Mouse (Mus musculus) intestine, embryonic 14.5 days (tissue): ENCODE measurements around the gene Apbb1ip. TPM values are rescaled to one million over a fixed set of nuclear protein-coding genes. Genes with fewer than 3 reads are reported as not detected.

Experiments
- ATAC-seq: fragments of 200-750 bp; cut with Nextera tagmentation; replicated peaks from 2 replicates; pipeline ENCODE4 v1.8.0; 2017; ENCODE audit warnings: low read depth, moderate number of reproducible peaks, moderate TSS enrichment, moderate library complexity; ENCODE audit not compliant: low FRiP score, low TSS enrichment
- DNase-seq: peaks from one replicate; pipeline ENCODE4 v3.0.0-alpha.2; 2018; ENCODE audit warnings: low spot score
- H3K27ac ChIP-seq: fragments of 300-500 bp; sonication (generic); 2 replicates; pipeline ENCODE4 v1.5.1; 2014; ENCODE audit warnings: low read depth, mild to moderate bottlenecking, control low read depth
- H3K27me3 ChIP-seq: fragments of 300-500 bp; sonication (generic); replicated peaks from 2 replicates; pipeline ENCODE4 v1.6.1; 2014; ENCODE audit warnings: low read length, control low read depth; ENCODE audit not compliant: control insufficient read depth, insufficient read depth
- H3K36me3 ChIP-seq: fragments of 300-500 bp; sonication (generic); 2 replicates; pipeline ENCODE4 v1.6.1; 2014; ENCODE audit warnings: low read length, control low read depth; ENCODE audit not compliant: control insufficient read depth, insufficient read depth
- H3K4me1 ChIP-seq: fragments of 300-500 bp; sonication (generic); replicated peaks from 2 replicates; pipeline ENCODE4 v1.6.1; 2014; ENCODE audit warnings: low read length, control low read depth, mixed read lengths; ENCODE audit not compliant: control insufficient read depth, insufficient read depth
- H3K4me2 ChIP-seq: fragments of 300-500 bp; sonication (generic); 2 replicates; pipeline ENCODE4 v1.6.1; 2014; ENCODE audit warnings: low read length
- H3K4me3 ChIP-seq: fragments of 300-500 bp; sonication (generic); 2 replicates; pipeline ENCODE4 v1.5.1; 2014; ENCODE audit warnings: low read depth, low read length, control low read depth, mixed read lengths
- H3K9ac ChIP-seq: fragments of 300-500 bp; sonication (generic); 2 replicates; pipeline ENCODE4 v1.6.1; 2014; ENCODE audit warnings: mild to moderate bottlenecking, low read length
- H3K9me3 ChIP-seq: fragments of 300-500 bp; sonication (generic); 2 replicates; pipeline ENCODE4 v1.6.1; 2016; ENCODE audit warnings: low read length, control low read depth; ENCODE audit not compliant: control insufficient read depth
- WGBS: fragments of 180-500 bp; shearing (Covaris S2); extraction: QIAGEN DNeasy Blood & Tissue Kit; methylation state at CpG from one replicate; pipeline ENCODE4 v1.1.7; 2014; 5-methylcytosine and 5-hydroxymethylcytosine counted together
- polyA plus RNA-seq: library from polyadenylated mRNA; unstranded; fragments of >200 nt; fragmentation: Nextera tagmentation; extraction: Ambion mirVana; gene quantifications from 2 replicates; pipeline ENCODE4 v1.2.1, GENCODE M21; 2014

Gene Apbb1ip
- polyA plus RNA-seq, 1 experiment from 2014 or later: 1.9 TPM

GRCm38 (mm10) chr2:22895282-22896273 is 121.7 kb downstream of the Apbb1ip start, which contains the start of gene Pdss1:
Gene Pdss1 (plus strand): TSS chr2:22895522.
- no peaks in the 10 kb centered on the region for H3K4me1 ChIP-seq
- DNase-seq (peak; percentile 96), ATAC-seq (peak; percentile 98)
- no peaks in the 10 kb centered on the region for H3K36me3 ChIP-seq
- WGBS: under 1% methylated on average over 81 of the region's 81 CpGs
- H3K9ac ChIP-seq: peak within 1 kb of the TSS; percentile 64
- H3K27me3 ChIP-seq: no peaks in the 10 kb centered on the region
- H3K9me3 ChIP-seq: no peaks in the 10 kb centered on the region
- H3K4me2 ChIP-seq: peak within 1 kb of the TSS; percentile 75
- H3K4me3 ChIP-seq: peak within 1 kb of the TSS; percentile 94
- peak within 1 kb of the TSS; percentile 70 for H3K27ac ChIP-seq

DNA sequence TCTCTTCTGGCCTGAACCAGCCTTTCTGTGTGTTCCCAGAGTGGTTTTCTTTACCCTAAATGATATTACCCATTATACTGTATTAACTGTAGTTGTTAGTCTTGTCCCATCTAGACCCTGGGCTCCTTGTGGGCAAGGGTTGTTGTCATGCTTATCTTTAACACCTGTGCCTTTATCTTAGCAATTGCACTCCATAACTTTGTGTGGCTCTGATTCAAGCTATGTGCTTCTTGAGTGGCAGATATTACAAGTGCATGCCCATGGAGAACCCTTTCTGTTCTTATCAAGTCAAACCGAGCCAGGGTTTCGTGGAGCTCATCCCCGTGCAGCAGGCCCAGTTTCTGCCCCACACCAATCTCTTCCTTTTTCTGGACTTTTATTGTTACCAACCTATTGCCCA is 130.1 kb downstream of the Apbb1ip start:
- ATAC-seq (no peak), DNase-seq (no peak)
- no peaks in the 10 kb centered on the region for H3K4me1 ChIP-seq
- WGBS: 95% methylated on average over 3 of the region's 3 CpGs
- no peak overlapping the region for H3K27ac ChIP-seq
- no peaks in the 10 kb centered on the region for H3K27me3 ChIP-seq
- peaks cover 50% of the 10 kb centered on the region for H3K36me3 ChIP-seq
- H3K4me2 ChIP-seq: no peak overlapping the region
- no peaks in the 10 kb centered on the region for H3K9me3 ChIP-seq
- no peak overlapping the region for H3K4me3 ChIP-seq
- no peak overlapping the region for H3K9ac ChIP-seq

- 81% methylated on average over 3 of the region's 3 CpGs for WGBS
- Histone ChIP-seq H3K9ac (no peak overlapping the region), H3K4me2 (no peak overlapping the region), H3K9me3 (no peaks in the 10 kb centered on the region), H3K36me3 (peaks cover 46% of the 10 kb centered on the region), H3K4me1 (no peaks in the 10 kb centered on the region), H3K27ac (no peak overlapping the region), H3K27me3 (no peaks in the 10 kb centered on the region), H3K4me3 (no peak overlapping the region)
- no peak for ATAC-seq
- DNase-seq: no peak
Measured at GRCm38 (mm10) chr2:22914421-22914820, 140.5 kb downstream of the Apbb1ip start.

GRCm38 (mm10) chr2:22918651-22919050 is 144.8 kb downstream of the Apbb1ip start:
- Histone ChIP-seq H3K9ac (no peak overlapping the region), H3K27me3 (no peaks in the 10 kb centered on the region), H3K4me2 (no peak overlapping the region), H3K27ac (no peak overlapping the region), H3K9me3 (no peaks in the 10 kb centered on the region), H3K36me3 (peaks cover 38% of the 10 kb centered on the region), H3K4me3 (no peak overlapping the region), H3K4me1 (no peaks in the 10 kb centered on the region)
- no peak for DNase-seq
- WGBS: 79% methylated on average over 2 of the region's 2 CpGs
- no peak for ATAC-seq

Other genes starting within 250 kb of the Apbb1ip start
- gene Gad2, start 151.9 kb upstream of the Apbb1ip start, polyA plus RNA-seq: not detected in 2 replicates
- gene Pdss1, start 121.4 kb downstream of the Apbb1ip start, polyA plus RNA-seq: 27.7 and 29.6 TPM in 2 replicates